Mouse (Mus musculus) lung, adult 2 months (tissue): ENCODE results near the gene Cnga3.

ENCODE experiments used
- CTCF ChIP-seq: fragments of 200-500 bp; IDR thresholded peaks from 2 replicates; pipeline ENCODE4 v1.5.1; 2011; ENCODE audit warnings: mild to moderate bottlenecking, low read length, control low read depth; ENCODE audit not compliant: insufficient read depth
- POLR2A ChIP-seq: fragments of 200-500 bp; IDR thresholded peaks from 2 replicates; pipeline ENCODE4 v1.6.1; 2011; ENCODE audit warnings: low read depth, mild to moderate bottlenecking, control low read depth, low read length, borderline replicate concordance; ENCODE audit errors: extremely low read depth

DNA sequence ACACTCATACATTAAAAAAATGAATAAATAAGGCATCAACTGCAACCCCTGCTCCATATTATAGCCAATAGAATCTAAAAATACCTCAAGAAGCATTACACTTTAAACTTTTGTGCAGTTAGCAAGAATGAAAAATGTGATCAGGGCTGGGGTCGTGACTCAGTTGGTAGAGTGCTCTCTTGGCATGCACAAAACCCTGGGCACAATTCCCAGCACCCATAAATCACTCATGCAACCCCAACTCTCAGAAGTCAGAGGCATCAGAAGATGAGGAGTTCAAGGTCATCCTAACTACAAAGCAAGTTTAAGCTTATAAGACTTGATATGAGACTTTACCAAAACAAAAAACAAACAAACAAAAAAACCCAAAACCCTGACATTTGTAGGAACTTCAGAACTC, 73.5 kb downstream of the Cnga3 start:
- TF ChIP-seq POLR2A: no peak
- TF ChIP-seq CTCF: no peak
